Mouse (Mus musculus) liver, embryonic 16.5 days (tissue): ENCODE results near the gene Zbtb25. TPM values are rescaled to one million over a fixed set of nuclear protein-coding genes. Genes with fewer than 3 reads are reported as not detected.

ENCODE experiments used
- ATAC-seq: fragments of 200-750 bp; cut with Nextera tagmentation; 2 replicates; pipeline ENCODE4 v1.8.0; 2017; ENCODE audit warnings: low read depth, mild to moderate bottlenecking, moderate number of reproducible peaks, moderate library complexity
- H3K27ac ChIP-seq: fragments of 300-500 bp; sonication (generic); 2 replicates; pipeline ENCODE4 v1.5.1; 2014; ENCODE audit warnings: mild to moderate bottlenecking, low read length
- H3K27me3 ChIP-seq: fragments of 300-500 bp; sonication (generic); 2 replicates; pipeline ENCODE4 v1.6.1; 2014; ENCODE audit warnings: low read depth, low read length, mixed read lengths; ENCODE audit not compliant: control insufficient read depth, insufficient read depth
- H3K36me3 ChIP-seq: fragments of 300-500 bp; sonication (generic); 2 replicates; pipeline ENCODE4 v1.6.1; 2014; ENCODE audit warnings: mild to moderate bottlenecking; ENCODE audit not compliant: control insufficient read depth, insufficient read depth
- H3K4me1 ChIP-seq: fragments of 300-500 bp; sonication (generic); 2 replicates; pipeline ENCODE4 v1.6.1; 2014; ENCODE audit warnings: low read depth, low read length, mixed read lengths; ENCODE audit not compliant: control insufficient read depth
- H3K4me2 ChIP-seq: fragments of 300-500 bp; sonication (generic); 2 replicates; pipeline ENCODE4 v1.6.1; 2014; ENCODE audit warnings: low read depth, low read length, mixed read lengths
- H3K4me3 ChIP-seq: fragments of 300-500 bp; sonication (generic); 2 replicates; pipeline ENCODE4 v1.5.1; 2014; ENCODE audit warnings: low read depth, mild to moderate bottlenecking, low read length
- H3K9ac ChIP-seq: fragments of 300-500 bp; sonication (generic); 2 replicates; pipeline ENCODE4 v1.6.1; 2014; ENCODE audit warnings: low read depth, low read length
- H3K9me3 ChIP-seq: fragments of 300-500 bp; sonication (generic); replicated peaks from 2 replicates; pipeline ENCODE4 v1.6.1; 2016; ENCODE audit warnings: low read length; ENCODE audit not compliant: control insufficient read depth
- WGBS: fragments of 180-500 bp; shearing (Covaris S2); extraction: QIAGEN DNeasy Blood & Tissue Kit; methylation state at CpG from one replicate; pipeline ENCODE4 v1.1.7; 2014; ENCODE audit not compliant: insufficient replicate concordance; 5-methylcytosine and 5-hydroxymethylcytosine counted together
- polyA plus RNA-seq: library from polyadenylated mRNA; unstranded; fragments of >200 nt; fragmentation: Nextera tagmentation; extraction: Ambion mirVana; gene quantifications from 2 replicates; pipeline ENCODE4 v1.2.1, GENCODE M21; 2015

Zbtb25 gene
- polyA plus RNA-seq, 1 experiment from 2014 or later, result 4.1 TPM

DNA sequence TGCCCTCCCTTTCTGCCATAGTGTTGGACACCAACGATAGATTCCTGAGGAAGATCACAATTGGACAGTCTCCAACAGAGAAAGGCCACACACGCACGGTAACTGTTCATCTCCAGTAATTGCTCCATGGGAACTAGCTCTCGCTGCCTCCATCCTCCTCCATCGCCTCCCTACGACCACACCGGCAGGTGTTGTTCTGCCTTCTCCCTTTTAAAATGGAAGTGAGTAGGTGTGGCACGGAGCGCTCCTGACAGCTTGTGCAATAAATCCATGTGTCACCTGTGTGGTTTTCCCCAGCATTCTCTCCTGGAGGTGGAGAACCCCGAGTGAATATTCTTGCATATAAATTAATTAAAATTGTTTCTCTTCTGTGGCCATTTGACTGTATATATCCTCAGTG lies 69.0 kb downstream of the Zbtb25 start:
- Histone ChIP-seq H3K9me3 (no peaks in the 10 kb centered on the region), H3K27me3 (no peaks in the 10 kb centered on the region), H3K4me3 (no peak overlapping the region), H3K4me2 (no peak overlapping the region), H3K9ac (no peak overlapping the region), H3K4me1 (no peaks in the 10 kb centered on the region), H3K27ac (no peak overlapping the region), H3K36me3 (peaks cover 29% of the 10 kb centered on the region)
- 85% methylated on average over 10 of the region's 10 CpGs for WGBS
- no peak for ATAC-seq

DNA sequence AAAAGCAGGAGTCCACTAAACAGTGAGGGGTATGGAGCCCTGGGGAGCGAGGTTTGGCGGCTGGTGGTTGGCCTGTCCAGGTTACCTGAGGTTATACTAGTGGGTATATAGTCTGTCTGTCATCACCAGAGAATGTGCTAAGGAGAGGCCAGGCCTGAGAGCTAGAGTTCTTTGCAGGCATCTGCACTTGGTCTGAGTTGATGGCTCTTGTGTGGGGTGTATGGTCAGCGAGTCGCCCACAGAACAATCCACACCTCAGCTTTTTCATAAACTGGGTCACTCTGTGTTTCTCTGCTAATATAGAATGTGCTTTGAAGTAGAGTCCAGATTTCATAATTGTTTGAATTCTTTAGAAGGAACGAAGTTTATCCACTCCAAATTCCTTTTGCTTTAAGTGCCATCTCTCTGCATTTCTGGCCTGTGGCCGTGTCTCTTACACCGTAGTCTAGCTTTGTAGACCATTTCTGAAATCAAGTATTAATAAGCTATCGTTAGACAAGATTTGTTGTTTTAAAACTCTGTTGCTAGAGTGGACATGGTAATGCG lies 70.0 kb downstream of the Zbtb25 start:
- Histone ChIP-seq H3K9ac (no peak overlapping the region), H3K9me3 (no peaks in the 10 kb centered on the region), H3K27ac (no peak overlapping the region), H3K36me3 (peaks cover 29% of the 10 kb centered on the region), H3K4me3 (no peak overlapping the region), H3K27me3 (no peaks in the 10 kb centered on the region), H3K4me1 (no peaks in the 10 kb centered on the region), H3K4me2 (no peak overlapping the region)
- 79% methylated on average over 9 of the region's 9 CpGs for WGBS
- no peak for ATAC-seq

DNA sequence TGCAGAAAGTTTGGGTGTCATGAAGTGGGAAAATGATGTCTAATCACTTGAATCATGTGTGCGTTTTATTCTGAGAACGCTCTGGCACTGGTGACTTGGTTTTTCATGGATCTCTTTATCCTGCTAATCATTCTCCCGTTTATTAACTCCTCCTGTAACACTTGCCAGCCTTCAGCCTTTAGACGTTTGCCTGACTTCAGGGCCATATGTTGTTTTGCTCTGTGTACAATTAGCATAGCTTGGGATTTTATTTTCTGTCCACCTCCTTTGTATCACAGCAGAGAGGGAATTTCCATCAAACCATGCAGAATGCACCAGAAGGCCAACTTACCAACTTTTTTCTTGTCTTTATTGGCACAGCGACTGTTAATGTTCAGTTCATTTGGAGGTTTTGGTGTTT lies 71.6 kb downstream of the Zbtb25 start:
- no peak overlapping the region for H3K9ac ChIP-seq
- no peak for ATAC-seq
- H3K9me3 ChIP-seq, result no peaks in the 10 kb centered on the region
- no peaks in the 10 kb centered on the region for H3K27me3 ChIP-seq
- 74% methylated on average over 5 of the region's 5 CpGs for WGBS
- no peak overlapping the region for H3K27ac ChIP-seq
- H3K36me3 ChIP-seq, result peaks cover 28% of the 10 kb centered on the region
- H3K4me2 ChIP-seq, result no peak overlapping the region
- H3K4me3 ChIP-seq, result no peak overlapping the region
- H3K4me1 ChIP-seq, result no peaks in the 10 kb centered on the region

Other genes starting within 250 kb of the Zbtb25 start
- gene Esr2, start 192.3 kb downstream of the Zbtb25 start, polyA plus RNA-seq, result not detected in 2 replicates
- gene Tex21, start 122.9 kb downstream of the Zbtb25 start, polyA plus RNA-seq, result 0.11 TPM in 1 of 2 replicates, not detected in the other
- 100 and 102 TPM in 2 replicates for gene Mthfd1, start 114.3 kb downstream of the Zbtb25 start, polyA plus RNA-seq
- gene Akap5, start 44.7 kb downstream of the Zbtb25 start, polyA plus RNA-seq, result 0.16 and 0.21 TPM in 2 replicates
- 2.9 and 3.4 TPM in 2 replicates for gene Zbtb1, start 664 bp upstream of the Zbtb25 start, polyA plus RNA-seq
- gene Hspa2, start 34.6 kb upstream of the Zbtb25 start, polyA plus RNA-seq, result 1.4 and 1.5 TPM in 2 replicates
- 0.08 and 0.11 TPM in 2 replicates for gene Ppp1r36, start 47.9 kb upstream of the Zbtb25 start, polyA plus RNA-seq
- gene Plekhg3, start 161.3 kb upstream of the Zbtb25 start, polyA plus RNA-seq, result 4.2 and 5.5 TPM in 2 replicates